Mouse (Mus musculus): Measurements from ENCODE around the gene Ifitm10. TPM values are rescaled to one million over a fixed set of nuclear protein-coding genes. Genes with fewer than 3 reads are reported as not detected.

The Ifitm10 gene
- polyA plus RNA-seq, 2 experiments, result 2.0 to 2.4 TPM

DNA sequence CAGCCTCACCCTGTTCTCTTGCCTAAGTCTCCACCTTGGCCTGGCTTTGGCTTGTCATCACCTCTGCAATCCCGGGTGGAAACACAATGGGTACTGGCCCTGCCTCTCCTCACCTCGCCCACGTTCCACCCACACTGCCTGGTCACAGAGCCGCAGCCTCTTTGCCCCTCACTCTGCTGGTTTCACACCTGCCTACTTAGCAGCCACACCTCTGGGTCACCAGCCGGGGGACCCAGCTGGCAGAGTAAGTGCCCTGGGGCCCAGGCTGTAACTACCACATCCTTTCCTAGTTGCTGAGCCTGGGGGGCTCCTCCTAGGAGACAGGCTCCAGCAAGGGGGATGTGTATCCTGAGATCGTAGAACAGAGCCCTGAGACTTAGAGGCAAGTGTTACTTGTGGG lies 5.6 kb upstream of the Ifitm10 start:
- 72% methylated on average over 6 of the region's 6 CpGs for whole genome bisulfite sequencing
- no peaks in the 10 kb centered on the region for H3K27me3 ChIP-seq (ENCODE audit: control insufficient read depth, insufficient read depth, low read length)
- TF ChIP-seq POLR2A (IDR thresholded peaks at IDR 0.05; ENCODE audit: borderline replicate concordance, extremely low read depth, insufficient read depth, insufficient read length), result no peak
- H3K27ac ChIP-seq (replicated peaks; ENCODE audit: low read depth, low read length), result no peak overlapping the region
- no peak overlapping the region for H3K4me2 ChIP-seq (replicated peaks; ENCODE audit: low read depth, low read length, severe bottlenecking)
- H3K4me1 ChIP-seq (ENCODE audit: control insufficient read depth, insufficient read depth, low read length), result no peaks in the 10 kb centered on the region
- DNase-seq (ENCODE audit: low spot score) (no peak), ATAC-seq (ENCODE audit: low FRiP score, low read depth) (no peak)
- H3K9ac ChIP-seq (ENCODE audit: low read depth, low read length, severe bottlenecking), result no peak overlapping the region
- no peaks in the 10 kb centered on the region for H3K9me3 ChIP-seq (ENCODE audit: control insufficient read depth, low read length)
- peaks cover 85% of the 10 kb centered on the region for H3K36me3 ChIP-seq (ENCODE audit: control insufficient read depth, insufficient read depth, low read length)
- no peak overlapping the region for H3K4me3 ChIP-seq (replicated peaks; ENCODE audit: low read length)

DNA sequence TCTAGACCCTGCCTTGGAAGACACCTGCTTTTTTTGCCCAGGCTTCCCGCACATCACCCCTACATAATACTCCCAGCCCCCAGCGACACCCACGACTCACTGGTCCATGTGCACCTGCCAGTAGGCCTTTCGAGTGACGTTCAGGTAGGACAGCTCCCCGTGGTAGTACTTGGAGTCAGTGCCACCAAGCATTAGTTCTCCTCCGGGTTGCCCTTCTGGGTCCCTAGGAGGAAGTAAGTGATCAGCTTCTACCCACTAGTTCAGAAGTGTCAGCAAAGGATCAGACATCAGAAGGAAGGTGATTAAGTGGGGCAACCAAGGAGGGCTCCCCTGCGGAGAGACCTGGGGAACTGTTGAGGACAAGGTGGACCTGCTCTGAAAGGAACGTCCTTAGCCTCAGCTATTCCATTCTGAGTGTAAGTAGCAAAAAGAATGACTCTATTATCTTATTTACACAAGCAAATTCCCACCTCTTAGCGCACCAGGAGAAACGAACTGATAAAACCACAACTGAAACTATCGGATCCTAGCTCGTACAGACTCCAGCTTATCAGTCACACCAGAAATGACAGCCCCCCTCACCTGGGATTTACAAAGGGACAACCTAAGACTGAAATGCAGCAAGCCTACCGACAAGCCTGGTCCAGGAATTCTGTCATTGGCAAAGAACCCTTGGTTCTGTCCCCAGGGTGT lies 3.8 kb upstream of the Ifitm10 start:
- no peak overlapping the region for H3K9ac ChIP-seq (ENCODE audit: low read depth, low read length, severe bottlenecking)
- no peak for TF ChIP-seq POLR2A (IDR thresholded peaks at IDR 0.05; ENCODE audit: borderline replicate concordance, extremely low read depth, insufficient read depth, insufficient read length)
- ATAC-seq (ENCODE audit: low FRiP score, low read depth) (no peak), DNase-seq (ENCODE audit: low spot score) (no peak)
- H3K4me2 ChIP-seq (replicated peaks; ENCODE audit: low read depth, low read length, severe bottlenecking), result no peak overlapping the region
- 89% methylated on average over 14 of the region's 14 CpGs for WGBS
- peaks cover 67% of the 10 kb centered on the region for H3K36me3 ChIP-seq (ENCODE audit: control insufficient read depth, insufficient read depth, low read length)
- no peak overlapping the region for H3K4me3 ChIP-seq (replicated peaks; ENCODE audit: low read length)
- H3K4me1 ChIP-seq (ENCODE audit: control insufficient read depth, insufficient read depth, low read length), result 0 out of 2 replicates have a peak, but pooled peaks cover 5% of the 10 kb centered on the region
- no peaks in the 10 kb centered on the region for H3K9me3 ChIP-seq (ENCODE audit: control insufficient read depth, low read length)
- H3K27me3 ChIP-seq (ENCODE audit: control insufficient read depth, insufficient read depth, low read length), result peaks cover 4% of the 10 kb centered on the region
- no peak overlapping the region for H3K27ac ChIP-seq (replicated peaks; ENCODE audit: low read depth, low read length)

DNA sequence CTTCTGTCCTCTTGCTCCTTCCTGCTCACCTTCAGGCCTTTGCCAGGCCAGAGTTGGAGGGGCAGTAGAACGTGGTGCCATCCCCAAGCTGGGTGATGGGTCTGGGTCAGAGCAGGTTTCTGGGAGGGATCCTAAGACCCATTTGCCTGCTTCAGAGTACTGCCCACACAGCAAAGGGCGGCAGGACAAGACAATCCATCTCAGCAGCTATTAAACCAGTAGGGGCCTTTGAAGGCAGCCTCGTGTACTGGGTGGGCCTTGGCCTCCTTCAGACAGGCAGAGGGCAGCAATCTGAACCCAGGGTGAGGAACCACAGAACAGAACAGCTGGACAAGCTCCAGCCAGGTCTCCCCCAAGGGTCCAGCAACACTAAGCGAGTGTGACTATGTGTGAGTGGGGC lies 2.5 kb upstream of the Ifitm10 start:
- Histone ChIP-seq H3K36me3 (ENCODE audit: control insufficient read depth, insufficient read depth, low read length) (peaks cover 54% of the 10 kb centered on the region), H3K4me2 (replicated peaks; ENCODE audit: low read depth, low read length, severe bottlenecking) (no peak overlapping the region), H3K4me3 (replicated peaks; ENCODE audit: low read length) (no peak overlapping the region), H3K4me1 (ENCODE audit: control insufficient read depth, insufficient read depth, low read length) (0 out of 2 replicates have a peak, but pooled peaks cover 8% of the 10 kb centered on the region), H3K9me3 (ENCODE audit: control insufficient read depth, low read length) (no peaks in the 10 kb centered on the region), H3K9ac (ENCODE audit: low read depth, low read length, severe bottlenecking) (no peak overlapping the region), H3K27me3 (ENCODE audit: control insufficient read depth, insufficient read depth, low read length) (peaks cover 17% of the 10 kb centered on the region), H3K27ac (replicated peaks; ENCODE audit: low read depth, low read length) (no peak overlapping the region)
- 73% methylated on average over 4 of the region's 4 CpGs for WGBS
- no peak for DNase-seq (ENCODE audit: low spot score)
- ATAC-seq (ENCODE audit: low FRiP score, low read depth), result no peak
- no peak for TF ChIP-seq POLR2A (IDR thresholded peaks at IDR 0.05; ENCODE audit: borderline replicate concordance, extremely low read depth, insufficient read depth, insufficient read length)

DNA sequence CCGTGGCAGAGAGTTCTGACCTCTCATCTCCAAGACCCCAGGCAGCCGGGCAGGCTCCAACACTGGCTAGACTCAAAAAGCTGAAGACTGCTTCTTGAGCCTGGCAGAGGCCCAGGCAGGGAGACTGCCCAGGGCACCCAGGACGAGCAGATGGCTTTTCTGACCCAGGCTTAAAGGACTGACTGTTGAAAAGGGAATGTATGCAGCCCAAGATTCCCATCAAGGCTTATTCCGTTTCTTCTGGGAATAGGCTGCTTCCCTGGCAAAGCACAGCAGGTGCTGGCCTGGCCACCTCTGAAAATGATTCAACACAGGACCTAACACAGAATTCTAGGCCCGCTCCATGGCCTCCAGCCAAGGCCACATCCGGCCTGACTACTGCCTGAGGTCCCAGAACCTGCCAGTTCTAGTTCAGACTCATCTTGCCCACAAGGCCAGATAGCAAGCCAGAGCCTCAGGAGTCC lies 1.7 kb upstream of the Ifitm10 start:
- H3K4me1 ChIP-seq (ENCODE audit: control insufficient read depth, insufficient read depth, low read length), result 0 out of 2 replicates have a peak, but pooled peaks cover 8% of the 10 kb centered on the region
- ATAC-seq (ENCODE audit: low FRiP score, low read depth), result no peak
- peaks cover 24% of the 10 kb centered on the region for H3K27me3 ChIP-seq (ENCODE audit: control insufficient read depth, insufficient read depth, low read length)
- H3K9ac ChIP-seq (ENCODE audit: low read depth, low read length, severe bottlenecking), result no peak overlapping the region
- DNase-seq (ENCODE audit: low spot score), result no peak
- no peaks in the 10 kb centered on the region for H3K9me3 ChIP-seq (ENCODE audit: control insufficient read depth, low read length)
- 76% methylated on average over 6 of the region's 6 CpGs for WGBS
- peaks cover 46% of the 10 kb centered on the region for H3K36me3 ChIP-seq (ENCODE audit: control insufficient read depth, insufficient read depth, low read length)
- H3K4me2 ChIP-seq (replicated peaks; ENCODE audit: low read depth, low read length, severe bottlenecking), result no peak overlapping the region
- H3K27ac ChIP-seq (replicated peaks; ENCODE audit: low read depth, low read length), result no peak overlapping the region
- no peak for TF ChIP-seq POLR2A (IDR thresholded peaks at IDR 0.05; ENCODE audit: borderline replicate concordance, extremely low read depth, insufficient read depth, insufficient read length)
- no peak overlapping the region for H3K4me3 ChIP-seq (replicated peaks; ENCODE audit: low read length)

DNA sequence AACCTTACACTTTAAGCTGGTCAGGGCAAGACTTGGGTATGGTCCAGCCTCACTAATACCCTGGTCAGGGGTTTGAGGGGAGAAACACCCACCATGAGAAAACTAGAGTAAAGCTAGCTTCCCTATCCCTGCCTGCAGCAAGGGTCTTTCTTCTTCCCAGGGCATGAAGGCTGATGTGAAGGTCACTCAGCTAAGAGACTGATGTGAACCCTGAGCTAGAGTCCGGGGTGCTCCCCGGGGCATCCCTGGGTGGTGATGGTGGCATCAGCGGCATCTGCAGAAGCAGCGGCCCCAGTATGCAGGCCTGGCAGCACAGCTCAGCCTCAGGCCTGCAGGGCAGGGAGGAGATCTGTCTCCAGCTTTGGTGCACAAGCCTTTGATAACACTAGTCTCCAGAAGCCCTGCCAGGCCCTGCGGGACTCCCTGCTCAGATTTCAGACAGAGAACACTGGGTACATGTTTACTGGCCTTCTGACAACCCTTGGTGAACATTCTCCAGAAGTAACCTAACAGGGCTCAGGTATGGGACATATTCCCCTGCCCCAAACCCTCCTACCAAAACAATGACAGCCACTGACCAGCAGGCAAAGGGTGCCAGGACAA lies 961 bp upstream of the Ifitm10 start:
- Histone ChIP-seq H3K4me2 (replicated peaks; ENCODE audit: low read depth, low read length, severe bottlenecking) (no peak overlapping the region), H3K4me1 (ENCODE audit: control insufficient read depth, insufficient read depth, low read length) (0 out of 2 replicates have a peak, but pooled peaks cover 8% of the 10 kb centered on the region), H3K9me3 (ENCODE audit: control insufficient read depth, low read length) (no peaks in the 10 kb centered on the region), H3K9ac (ENCODE audit: low read depth, low read length, severe bottlenecking) (no peak overlapping the region), H3K36me3 (ENCODE audit: control insufficient read depth, insufficient read depth, low read length) (peaks cover 38% of the 10 kb centered on the region), H3K27me3 (ENCODE audit: control insufficient read depth, insufficient read depth, low read length) (peaks cover 31% of the 10 kb centered on the region), H3K27ac (replicated peaks; ENCODE audit: low read depth, low read length) (no peak overlapping the region), H3K4me3 (replicated peaks; ENCODE audit: low read length) (no peak overlapping the region)
- DNase-seq (ENCODE audit: low spot score), result no peak
- ATAC-seq (ENCODE audit: low FRiP score, low read depth), result no peak
- 74% methylated on average over 5 of the region's 5 CpGs for WGBS
- no peak for TF ChIP-seq POLR2A (IDR thresholded peaks at IDR 0.05; ENCODE audit: borderline replicate concordance, extremely low read depth, insufficient read depth, insufficient read length)
